Mouse (Mus musculus) adrenal gland, adult 18-20 months (tissue): ENCODE results near the gene Sct. TPM values are rescaled to one million over a fixed set of nuclear protein-coding genes. Genes with fewer than 3 reads are reported as not detected.

Source experiments
- DNase-seq, 2 experiments: peaks; one replicate each; pipeline ENCODE4 v3.0.0; 2021 to 2022; ENCODE audit warnings: low spot score in 2 of 2
- total RNA-seq, 2 experiments: library from RNA; stranded (reverse); gene quantifications; 1 replicate in 1 of 2; 2 replicates in 1 of 2; pipeline ENCODE4 v1.2.3; 2021

Gene Sct
- total RNA-seq, 2 experiments from 2014 or later: not detected

DNA sequence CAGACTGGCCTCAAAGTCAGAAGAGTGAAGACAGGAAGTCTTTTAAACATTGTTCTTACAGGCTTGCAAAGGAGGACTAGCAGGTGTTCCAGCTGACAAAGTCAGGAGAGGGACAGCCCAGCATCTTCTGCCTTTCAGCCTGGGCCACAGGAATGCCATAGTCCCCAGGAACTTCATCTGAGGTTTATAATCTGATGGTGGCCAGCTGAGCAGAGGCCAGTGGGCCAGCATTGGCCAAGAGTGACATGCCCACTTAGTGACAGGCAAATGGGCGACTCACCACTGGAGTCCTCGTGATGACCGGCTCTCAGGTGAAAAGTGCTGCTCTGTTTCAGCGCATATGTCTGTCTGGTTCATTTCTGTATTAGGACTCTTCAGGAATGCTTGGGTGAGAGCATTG lies 48.4 kb downstream of the Sct start:
- no peak for DNase-seq

DNA sequence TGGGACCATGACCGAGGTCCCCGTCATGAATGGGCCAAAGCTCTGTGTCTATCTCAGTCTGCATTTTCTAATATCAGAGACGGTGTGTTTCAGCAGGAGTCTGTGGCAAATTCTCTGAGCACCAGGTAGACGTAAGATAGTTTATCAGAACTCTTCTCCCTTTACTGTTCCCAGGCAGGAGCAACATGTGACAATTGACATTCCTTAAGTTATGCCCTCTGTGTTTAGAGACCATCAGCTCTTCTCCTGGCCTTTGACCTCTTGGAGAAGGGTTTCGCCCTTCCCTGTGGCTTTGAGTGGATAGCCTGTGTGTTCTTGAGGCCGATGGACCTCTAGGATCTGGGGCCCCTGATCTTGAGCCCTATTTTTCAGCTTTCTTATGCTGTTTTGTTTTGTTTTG lies 49.2 kb downstream of the Sct start:
- no peak for DNase-seq

Other genes with a start within 250 kb of the Sct start
- gene B4galnt4, start 218.0 kb downstream of the Sct start, total RNA-seq: 1 to 10 TPM; 1.3 to 2.7 TPM
- gene Pkp3, start 200.9 kb downstream of the Sct start, total RNA-seq: 1 to 10 TPM; 1.8 to 3.3 TPM
- gene Sigirr, start 178.6 kb downstream of the Sct start, total RNA-seq: 1 to 10 TPM; 2.0 to 2.7 TPM
- gene Ano9, start 161.3 kb downstream of the Sct start, total RNA-seq: under 1 TPM; 0.20 to 0.32 TPM
- gene Ptdss2, start 156.8 kb downstream of the Sct start, total RNA-seq: 10 to 100 TPM; 39.2 to 40.4 TPM
- 100 to 1,000 TPM; 218 to 327 TPM for gene Rnh1, start 106.3 kb downstream of the Sct start, total RNA-seq
- 10 to 100 TPM; 87.8 to 99.7 TPM for gene Hras, start 85.1 kb downstream of the Sct start, total RNA-seq
- gene Lrrc56, start 85.0 kb downstream of the Sct start, total RNA-seq: 1 to 10 TPM; 3.9 to 6.9 TPM
- gene Lmntd2, start 65.1 kb downstream of the Sct start, total RNA-seq: under 1 TPM; 0.13 to 0.33 TPM
- gene Rassf7, start 63.3 kb downstream of the Sct start, total RNA-seq: 1 to 10 TPM; 1.4 to 2.6 TPM
- gene Phrf1, start 50.3 kb downstream of the Sct start, total RNA-seq: 10 to 100 TPM; 75.8 to 76.0 TPM
- gene Irf7, start 12.7 kb downstream of the Sct start, total RNA-seq: 1 to 10 TPM; 7.9 to 8.4 TPM
- gene Cdhr5, start 2.3 kb downstream of the Sct start, total RNA-seq: 1 to 10 TPM; 1.6 to 9.5 TPM
- gene Drd4, start 12.9 kb upstream of the Sct start, total RNA-seq: under 1 TPM; 0.19 to 0.27 TPM
- gene Deaf1, start 48.6 kb upstream of the Sct start, total RNA-seq: 10 to 100 TPM; 21.9 to 30.3 TPM
- gene Tmem80, start 48.6 kb upstream of the Sct start, total RNA-seq: 10 to 100 TPM; 25.7 to 25.9 TPM
- gene Eps8l2, start 59.7 kb upstream of the Sct start, total RNA-seq: 1 to 10 TPM; 1.9 to 2.7 TPM
- gene Taldo1, start 113.1 kb upstream of the Sct start, total RNA-seq: 100 to 1,000 TPM; 677 to 814 TPM
- 10 to 100 TPM; 25.5 to 35.3 TPM for gene Gatd1, start 135.0 kb upstream of the Sct start, total RNA-seq
- gene Cend1, start 150.4 kb upstream of the Sct start, total RNA-seq: 1 to 10 TPM; 1.7 to 2.4 TPM
- gene Slc25a22, start 158.8 kb upstream of the Sct start, total RNA-seq: 100 to 1,000 TPM; 104 to 105 TPM
- 1 to 10 TPM; 1.1 to 1.4 TPM for gene Pidd1, start 164.9 kb upstream of the Sct start, total RNA-seq
- gene Rplp2, start 168.2 kb upstream of the Sct start, total RNA-seq: 1,000 to 10,000 TPM in 1 of 2 experiments, 100 to 1,000 TPM in 1; 949 to 1,096 TPM
- 1,000 to 10,000 TPM in 1 of 2 experiments, 100 to 1,000 TPM in 1; 739 to 1,290 TPM for gene Pnpla2, start 176.1 kb upstream of the Sct start, total RNA-seq
- gene Cracr2b, start 182.0 kb upstream of the Sct start, total RNA-seq: 10 to 100 TPM; 11.2 to 12.5 TPM
- 100 to 1,000 TPM; 317 to 379 TPM for gene Cd151, start 188.3 kb upstream of the Sct start, total RNA-seq
- gene Polr2l, start 196.0 kb upstream of the Sct start, total RNA-seq: 100 to 1,000 TPM; 104 to 114 TPM
- 10 to 100 TPM; 49.6 to 61.3 TPM for gene Tspan4, start 196.1 kb upstream of the Sct start, total RNA-seq